Mouse (Mus musculus): ENCODE measurements around the gene Nfya.
"Not testable (repeated sequence)": the region's sequence is repeated elsewhere in the genome, so short reads cannot be mapped to it uniquely, and the experiment has no call there.

The Nfya gene

GRCm38 (mm10) chr17:48391446-48391845, 18.3 kb downstream of the Nfya start:
- DNase-seq (ENCODE audit: low spot score) = no peak

- DNase-seq (ENCODE audit: low spot score) = no peak
Observed at GRCm38 (mm10) chr17:48389442-48389841, 20.3 kb downstream of the Nfya start.

- DNase-seq (ENCODE audit: low spot score) = no peak
Observed at GRCm38 (mm10) chr17:48388666-48389065, 21.0 kb downstream of the Nfya start.

- no peak for DNase-seq (ENCODE audit: low spot score)
Observed at GRCm38 (mm10) chr17:48385786-48386461, 23.8 kb downstream of the Nfya start.

- no peak for DNase-seq (ENCODE audit: low spot score)
Observed at GRCm38 (mm10) chr17:48379050-48379449, 30.7 kb downstream of the Nfya start.

- no peak for DNase-seq (ENCODE audit: low spot score)
Observed at GRCm38 (mm10) chr17:48376102-48376501, 33.6 kb downstream of the Nfya start.

- no peak for DNase-seq (ENCODE audit: low spot score)
Observed at GRCm38 (mm10) chr17:48372987-48373386, 36.7 kb downstream of the Nfya start.

GRCm38 (mm10) chr17:48371621-48372020, 38.1 kb downstream of the Nfya start:
- no peak for DNase-seq (ENCODE audit: low spot score)

- no peak for DNase-seq (ENCODE audit: low spot score)
Observed at GRCm38 (mm10) chr17:48366806-48367205, 42.9 kb downstream of the Nfya start.

- DNase-seq (ENCODE audit: low spot score) = no peak
Observed at GRCm38 (mm10) chr17:48365511-48366155, 44.1 kb downstream of the Nfya start.

GRCm38 (mm10) chr17:48363421-48363965, 46.2 kb downstream of the Nfya start:
- no peak for DNase-seq (ENCODE audit: low spot score)

- DNase-seq (ENCODE audit: low spot score) = no peak
Observed at GRCm38 (mm10) chr17:48362966-48363365, 46.7 kb downstream of the Nfya start.

GRCm38 (mm10) chr17:48362346-48362745, 47.4 kb downstream of the Nfya start:
- DNase-seq (ENCODE audit: low spot score) = no peak

- DNase-seq (ENCODE audit: low spot score) = no peak
Observed at GRCm38 (mm10) chr17:48360462-48360861, 49.2 kb downstream of the Nfya start.

GRCm38 (mm10) chr17:48359616-48360015, 50.1 kb downstream of the Nfya start, which contains the start of gene Treml1:
Gene Treml1, plus strand, starts transcription at chr17:48359916.
- DNase-seq (ENCODE audit: low spot score) = no peak

- no peak for DNase-seq (ENCODE audit: low spot score)
Observed at GRCm38 (mm10) chr17:48357892-48358291, 51.8 kb downstream of the Nfya start.

GRCm38 (mm10) chr17:48355822-48356221, 53.9 kb downstream of the Nfya start:
- DNase-seq (ENCODE audit: low spot score) = no peak

- DNase-seq (ENCODE audit: low spot score) = not testable (repeated sequence)
Observed at GRCm38 (mm10) chr17:48352976-48353375, 56.7 kb downstream of the Nfya start.

GRCm38 (mm10) chr17:48350681-48351193, 59.0 kb downstream of the Nfya start:
- DNase-seq (ENCODE audit: low spot score) = no peak

- DNase-seq (ENCODE audit: low spot score) = no peak
Observed at GRCm38 (mm10) chr17:48347287-48347686, 62.4 kb downstream of the Nfya start.

GRCm38 (mm10) chr17:48346834-48347233, 62.9 kb downstream of the Nfya start:
- DNase-seq (ENCODE audit: low spot score) = no peak

- DNase-seq (ENCODE audit: low spot score) = no peak
Observed at GRCm38 (mm10) chr17:48346231-48346630, 63.5 kb downstream of the Nfya start, which contains the start of gene Trem2. Gene Trem2, plus strand, starts transcription at chr17:48346401.

- DNase-seq (ENCODE audit: low spot score) = no peak
Observed at GRCm38 (mm10) chr17:48345824-48346223, 63.9 kb downstream of the Nfya start.

All from c-Kit-positive CD71-positive TER-119-positive erythroid progenitor cells, embryonic 14.5 days (primary cell).